Mouse (Mus musculus): ENCODE results near the gene Bbs7. TPM values are rescaled to one million over a fixed set of nuclear protein-coding genes. Genes with fewer than 3 reads are reported as not detected.
A peak's percentile ranks its signal among the peaks of the same experiment; 100 is the strongest.
"Not testable (repeated sequence)": the region's sequence is repeated elsewhere in the genome, so short reads cannot be mapped to it uniquely, and the experiment has no call there.

The Bbs7 gene
- polyA plus RNA-seq, 1 experiment from 2014 or later = 12.3 TPM

- no peaks in the 10 kb centered on the region for H3K27me3 ChIP-seq
- ATAC-seq (no peak), DNase-seq (ENCODE audit: low read depth, low spot score) (no peak)
- in situ Hi-C loops (cut with MboI; ENCODE audit: low pct_unique_long_range_greater_than_20kb) = no loop called here
- ChIA-PET CTCF (interaction anchor here (1.1 to 1.2 kb wide), 2 partner anchors 12 to 35 kb away, joined by 3 to 5 read pairs; no protein-coding TSS in a partner anchor), POLR2A (interaction anchor here (0.9 kb wide), 1 partner anchor 215 kb away, joined by 3 read pairs; no protein-coding TSS in a partner anchor)
- TF ChIP-seq CTCF (IDR thresholded peaks at IDR 0.05) = no peak
Observed at GRCm38 (mm10) chr3:36605894-36606783, 7.1 kb downstream of the Bbs7 start.

GRCm38 (mm10) chr3:36599773-36600172 is 13.5 kb downstream of the Bbs7 start:
- CTCF ChIA-PET; H3K27me3 ChIP-seq; ATAC-seq; POLR2A ChIA-PET; in situ Hi-C loops (cut with MboI; ENCODE audit: low pct_unique_long_range_greater_than_20kb); DNase-seq (ENCODE audit: low read depth, low spot score): not testable (repeated sequence)
- TF ChIP-seq CTCF (IDR thresholded peaks at IDR 0.05) = peak; percentile 35

- ChIA-PET CTCF (no interaction called here), POLR2A (interaction anchor here (0.6 kb wide), 1 partner anchor 10 kb away, joined by 3 read pairs; no protein-coding TSS in a partner anchor)
- TF ChIP-seq CTCF (IDR thresholded peaks at IDR 0.05) = no peak
- no peak for DNase-seq (ENCODE audit: low read depth, low spot score)
- in situ Hi-C loops (cut with MboI; ENCODE audit: low pct_unique_long_range_greater_than_20kb) = no loop called here
- no peak for ATAC-seq
- no peaks in the 10 kb centered on the region for H3K27me3 ChIP-seq
Observed at GRCm38 (mm10) chr3:36598811-36599210, 14.5 kb downstream of the Bbs7 start.

GRCm38 (mm10) chr3:36571827-36572378 is 41.4 kb downstream of the Bbs7 start, which contains the start of gene Ccna2:
Ccna2 (minus strand) TSS chr3:36572150.
- in situ Hi-C loops (cut with MboI; ENCODE audit: low pct_unique_long_range_greater_than_20kb) = no loop called here
- CTCF ChIA-PET = interaction anchor here (0.9 to 2.0 kb wide), 14 partner anchors 9 to 883 kb away, joined by 3 to 8 read pairs (median 3); no protein-coding TSS in a partner anchor
- POLR2A ChIA-PET = interaction anchor here (1.2 kb wide), 1 partner anchor 14 kb away, joined by 3 read pairs; no protein-coding TSS in a partner anchor
- H3K27me3 ChIP-seq = peaks cover 3% of the 10 kb centered on the region
- ATAC-seq = peak; percentile 100
- DNase-seq (ENCODE audit: low read depth, low spot score) = peak; percentile 98
- peak; percentile 96 for TF ChIP-seq CTCF (IDR thresholded peaks at IDR 0.05)

GRCm38 (mm10) chr3:36571361-36571826 is 41.9 kb downstream of the Bbs7 start:
- H3K27me3 ChIP-seq = peaks cover 3% of the 10 kb centered on the region
- ChIA-PET POLR2A (interaction anchor here (1.2 kb wide), 1 partner anchor 13 kb away, joined by 3 read pairs; no protein-coding TSS in a partner anchor), CTCF (interaction anchor here (1.0 to 2.0 kb wide), 10 partner anchors 9 to 883 kb away, joined by 3 to 8 read pairs (median 4); no protein-coding TSS in a partner anchor)
- in situ Hi-C loops (cut with MboI; ENCODE audit: low pct_unique_long_range_greater_than_20kb) = no loop called here
- ATAC-seq (peak; percentile 7), DNase-seq (ENCODE audit: low read depth, low spot score) (no peak)
- no peak for TF ChIP-seq CTCF (IDR thresholded peaks at IDR 0.05)

GRCm38 (mm10) chr3:36569836-36570235 is 43.4 kb downstream of the Bbs7 start:
- in situ Hi-C loops (cut with MboI; ENCODE audit: low pct_unique_long_range_greater_than_20kb) = no loop called here
- POLR2A ChIA-PET = interaction anchor here (1.3 kb wide), 1 partner anchor 12 kb away, joined by 3 read pairs; no protein-coding TSS in a partner anchor
- no peak for ATAC-seq
- no peak for TF ChIP-seq CTCF (IDR thresholded peaks at IDR 0.05)
- H3K27me3 ChIP-seq = no peaks in the 10 kb centered on the region
- DNase-seq (ENCODE audit: low read depth, low spot score) = no peak
- CTCF ChIA-PET = interaction anchor here (2.3 kb wide), 1 partner anchor 18 kb away, joined by 4 read pairs; no protein-coding TSS in a partner anchor

GRCm38 (mm10) chr3:36563666-36564065 is 49.6 kb downstream of the Bbs7 start:
- in situ Hi-C loops (cut with MboI; ENCODE audit: low pct_unique_long_range_greater_than_20kb) = no loop called here
- ATAC-seq (no peak), DNase-seq (ENCODE audit: low read depth, low spot score) (no peak)
- H3K27me3 ChIP-seq = no peaks in the 10 kb centered on the region
- ChIA-PET CTCF (interaction anchor here (0.9 to 2.1 kb wide), 3 partner anchors 9 to 31 kb away, joined by 3 to 8 read pairs (median 5); partner anchors contain the start of gene Ccna2), POLR2A (interaction anchor here (1.6 kb wide), 1 partner anchor 10 kb away, joined by 5 read pairs; no protein-coding TSS in a partner anchor)
- peak; percentile 37 for TF ChIP-seq CTCF (IDR thresholded peaks at IDR 0.05)

- ATAC-seq (no peak), DNase-seq (ENCODE audit: low read depth, low spot score) (no peak)
- in situ Hi-C loops (cut with MboI; ENCODE audit: low pct_unique_long_range_greater_than_20kb) = no loop called here
- TF ChIP-seq CTCF (IDR thresholded peaks at IDR 0.05) = no peak
- POLR2A ChIA-PET = no interaction called here
- CTCF ChIA-PET = no interaction called here
- no peaks in the 10 kb centered on the region for H3K27me3 ChIP-seq
Observed at GRCm38 (mm10) chr3:36559606-36560005, 53.7 kb downstream of the Bbs7 start.

- ATAC-seq (no peak), DNase-seq (ENCODE audit: low read depth, low spot score) (no peak)
- TF ChIP-seq CTCF (IDR thresholded peaks at IDR 0.05) = no peak
- in situ Hi-C loops (cut with MboI; ENCODE audit: low pct_unique_long_range_greater_than_20kb) = no loop called here
- POLR2A ChIA-PET = interaction anchor here (1.2 to 1.3 kb wide), 2 partner anchors 12 to 14 kb away, joined by 3 read pairs; no protein-coding TSS in a partner anchor
- CTCF ChIA-PET = interaction anchor here (0.8 to 1.2 kb wide), 3 partner anchors 11 to 61 kb away, joined by 3 to 5 read pairs (median 3); partner anchors contain the start of gene Ccna2
- no peaks in the 10 kb centered on the region for H3K27me3 ChIP-seq
Observed at GRCm38 (mm10) chr3:36557601-36558000, 55.7 kb downstream of the Bbs7 start.

- ChIA-PET CTCF (interaction anchor here (0.9 to 1.0 kb wide), 2 partner anchors 16 to 19 kb away, joined by 3 to 4 read pairs; partner anchors contain the start of gene Ccna2), POLR2A (no interaction called here)
- no peak for TF ChIP-seq CTCF (IDR thresholded peaks at IDR 0.05)
- ATAC-seq (peak; percentile 95), DNase-seq (ENCODE audit: low read depth, low spot score) (peak; percentile 48)
- in situ Hi-C loops (cut with MboI; ENCODE audit: low pct_unique_long_range_greater_than_20kb) = no loop called here
- H3K27me3 ChIP-seq = no peaks in the 10 kb centered on the region
Observed at GRCm38 (mm10) chr3:36552406-36553047, 60.8 kb downstream of the Bbs7 start, which contains the start of gene Exosc9. Exosc9 (plus strand) TSS chr3:36552606.
